ENCODE assay signal across 17 mouse cellular contexts in the genomic region with DNA sequence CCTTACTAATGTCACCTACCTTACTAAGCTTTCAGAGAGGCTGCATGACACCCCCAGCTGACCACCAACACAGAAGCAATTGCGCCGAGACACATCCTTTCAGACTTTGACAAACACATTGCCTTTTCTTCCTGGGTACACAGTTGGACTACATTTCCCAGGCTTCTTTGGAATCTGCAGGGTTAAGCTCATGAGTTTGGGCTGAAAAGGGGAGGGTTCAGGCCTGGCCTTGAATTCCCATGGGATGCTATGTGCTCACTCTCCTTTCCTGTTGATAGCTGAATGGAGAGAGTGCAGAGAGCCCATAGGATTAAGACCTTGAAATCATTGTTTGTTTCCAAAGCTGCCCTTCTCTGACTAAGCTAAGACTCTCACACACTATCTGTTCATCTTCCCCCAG. TPM values are rescaled to one million over a fixed set of nuclear protein-coding genes. Genes with fewer than 3 reads are reported as not detected.
DNase-seq lines count a peak whose midpoint lies in the region; ATAC-seq lines count a peak whose summit lies in the region.
"Had no signal": no experiment of that assay in that cellular context is flagged by ENCODE, and none has a peak within 500 bp of the region (broad histone marks: within the 10 kb centered on the region; RNA-seq: fewer than 3 reads in every experiment).

No protein-coding gene starts in this region.

- peak; percentile 18 for DNase-seq in embryo, embryonic 10.5 days (ENCODE audit: low spot score)
- no peak for DNase-seq in embryo, embryonic 10 days (ENCODE audit: low spot score)
- DNase-seq in kidney, adult 11 months = peak; percentile 17
- peak; percentile 46 for DNase-seq in 3134 (ENCODE audit: extremely low read depth, insufficient read length, low spot score)
- peak; percentile 73 for DNase-seq in adipocyte (ENCODE audit: low spot score)
- no peak for DNase-seq in yolk sac, embryonic 10.5 days (ENCODE audit: low spot score)
- DNase-seq in frontal cortex, postnatal 36 days (ENCODE audit: low spot score in 2 of 2) = no peak
- DNase-seq: B cell, adult 2 months; cerebellum, adult 8-10 months; thymus, adult 2 months had no signal

- 86% methylated on average over 2 of the region's 2 CpGs for WGBS in kidney, embryonic 15.5 days

- H3K4me3 ChIP-seq in kidney, embryonic 15.5 days (replicated peaks) = no peak overlapping the region
- H3K4me3 ChIP-seq: embryonic facial prominence, embryonic 13.5 days; heart, embryonic 13.5 days; left cerebral cortex, adult 2 months; lung, embryonic 15.5 days; midbrain, embryonic 13.5 days had no signal

- no peaks in the 10 kb centered on the region for H3K9me3 ChIP-seq in kidney, embryonic 15.5 days (replicated peaks)
- H3K9me3 ChIP-seq: embryonic facial prominence, embryonic 13.5 days; G1E; heart, embryonic 13.5 days; lung, embryonic 15.5 days had no signal

- no peak overlapping the region for H3K27ac ChIP-seq in kidney, embryonic 15.5 days
- H3K27ac ChIP-seq: embryonic facial prominence, embryonic 13.5 days; heart, embryonic 13.5 days; left cerebral cortex, adult 2 months; lung, embryonic 15.5 days; midbrain, embryonic 13.5 days had no signal

- peaks cover 25% of the 10 kb centered on the region for H3K4me1 ChIP-seq in kidney, embryonic 15.5 days

- ATAC-seq in kidney, embryonic 15.5 days (replicated peaks; ENCODE audit: low FRiP score) = no peak
- ATAC-seq: midbrain, embryonic 13.5 days had no signal

- no peaks in the 10 kb centered on the region for H3K27me3 ChIP-seq in kidney, embryonic 15.5 days
- H3K27me3 ChIP-seq: embryonic facial prominence, embryonic 13.5 days; heart, embryonic 13.5 days; lung, embryonic 15.5 days; midbrain, embryonic 13.5 days had no signal

- H3K4me2 ChIP-seq in kidney, embryonic 15.5 days = no peak overlapping the region
- H3K4me2 ChIP-seq: embryonic facial prominence, embryonic 13.5 days; heart, embryonic 13.5 days; lung, embryonic 15.5 days; midbrain, embryonic 13.5 days had no signal

- no peak overlapping the region for H3K9ac ChIP-seq in kidney, embryonic 15.5 days
- H3K9ac ChIP-seq: embryonic facial prominence, embryonic 13.5 days; heart, embryonic 13.5 days; lung, embryonic 15.5 days; midbrain, embryonic 13.5 days had no signal

- no peaks in the 10 kb centered on the region for H3K36me3 ChIP-seq in kidney, embryonic 15.5 days
- H3K36me3 ChIP-seq: embryonic facial prominence, embryonic 13.5 days; G1E; heart, embryonic 13.5 days; lung, embryonic 15.5 days; midbrain, embryonic 13.5 days had no signal

RNA-seq across cellular contexts. Expression of a gene that starts 42.8 kb away (rescaled TPM):
- 10.6 and 10.9 TPM in 2 replicates for polyA plus RNA-seq in kidney, embryonic 15.5 days (2015; fragmentation: Nextera tagmentation; extraction: Ambion mirVana)
- polyA plus RNA-seq: G1E had no signal

Comparison
In these comparisons a context has a peak if more than half of its experiments do, and no peak if none do; other contexts are left out.
1. DNase-seq: peak in embryo, embryonic 10.5 days (single experiment), kidney, adult 11 months (single experiment), 3134 (single experiment) and adipocyte (single experiment); none in embryo, embryonic 10 days (single experiment), yolk sac, embryonic 10.5 days (single experiment) and frontal cortex, postnatal 36 days (0 of 2).